Mouse (Mus musculus) liver, embryonic 15.5 days (tissue): ENCODE measurements around the gene Chrm3. TPM values are rescaled to one million over a fixed set of nuclear protein-coding genes. Genes with fewer than 3 reads are reported as not detected.

Source experiments
- ATAC-seq: fragments of 200-750 bp; cut with Nextera tagmentation; 2 replicates; pipeline ENCODE4 v1.8.0; 2017; ENCODE audit warnings: moderate number of reproducible peaks, mild to moderate bottlenecking, moderate library complexity; ENCODE audit not compliant: insufficient read depth
- H3K27ac ChIP-seq: fragments of 300-500 bp; sonication (generic); replicated peaks from 2 replicates; pipeline ENCODE4 v1.5.1; 2015; ENCODE audit warnings: mild to moderate bottlenecking, inconsistent platforms
- H3K27me3 ChIP-seq: fragments of 300-500 bp; sonication (generic); 2 replicates; pipeline ENCODE4 v1.6.1; 2015; ENCODE audit warnings: mild to moderate bottlenecking, inconsistent platforms
- H3K36me3 ChIP-seq: fragments of 300-500 bp; sonication (generic); replicated peaks from 2 replicates; pipeline ENCODE4 v1.6.1; 2015; ENCODE audit warnings: moderate library complexity, mild to moderate bottlenecking, inconsistent platforms
- H3K4me1 ChIP-seq: fragments of 300-500 bp; sonication (generic); replicated peaks from 2 replicates; pipeline ENCODE4 v1.6.1; 2015; ENCODE audit warnings: inconsistent platforms
- H3K4me2 ChIP-seq: fragments of 300-500 bp; sonication (generic); 2 replicates; pipeline ENCODE4 v1.6.1; 2015; ENCODE audit warnings: moderate library complexity, mild to moderate bottlenecking, inconsistent platforms
- H3K4me3 ChIP-seq: fragments of 300-500 bp; sonication (generic); replicated peaks from 2 replicates; pipeline ENCODE4 v1.5.1; 2015; ENCODE audit warnings: mild to moderate bottlenecking, inconsistent platforms
- H3K9ac ChIP-seq: fragments of 300-500 bp; sonication (generic); 2 replicates; pipeline ENCODE4 v1.6.1; 2015; ENCODE audit warnings: moderate library complexity, mild to moderate bottlenecking, inconsistent platforms
- H3K9me3 ChIP-seq: fragments of 300-500 bp; sonication (generic); replicated peaks from 2 replicates; pipeline ENCODE4 v1.6.1; 2016; ENCODE audit warnings: inconsistent platforms
- WGBS: fragments of 180-500 bp; shearing (Covaris S2); methylation state at CpG from one replicate; pipeline ENCODE4 v1.1.7; 2015; ENCODE audit warnings: mixed read lengths; ENCODE audit not compliant: insufficient replicate concordance; 5-methylcytosine and 5-hydroxymethylcytosine counted together
- polyA plus RNA-seq: library from polyadenylated mRNA; unstranded; fragments of >200 nt; fragmentation: Nextera tagmentation; extraction: Ambion mirVana; gene quantifications from 2 replicates; pipeline ENCODE4 v1.2.1, GENCODE M21; 2015

Gene Chrm3
- polyA plus RNA-seq, 1 experiment from 2014 or later, result not detected

DNA sequence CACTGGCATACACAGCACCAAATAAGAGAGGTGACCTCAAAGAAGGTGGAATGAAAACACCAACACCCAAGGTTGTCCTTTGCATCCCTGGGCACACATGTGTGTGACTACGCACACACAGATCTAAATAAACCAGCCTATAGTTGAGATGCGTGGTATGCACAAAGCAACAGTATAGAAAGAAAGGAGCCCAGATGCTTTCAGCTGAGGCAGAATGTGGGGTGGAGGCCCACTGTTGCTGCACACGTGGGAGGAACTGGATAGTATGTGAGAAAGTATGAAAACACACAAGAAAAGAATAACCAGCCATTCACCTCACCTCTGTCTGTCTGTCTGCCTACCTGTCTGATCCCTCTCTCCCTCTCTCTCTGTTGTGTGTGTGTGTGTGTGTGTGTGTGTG, 203.2 kb downstream of the Chrm3 start:
- Histone ChIP-seq H3K4me2 (no peak overlapping the region), H3K9ac (no peak overlapping the region), H3K36me3 (no peaks in the 10 kb centered on the region), H3K9me3 (no peaks in the 10 kb centered on the region), H3K27me3 (no peaks in the 10 kb centered on the region), H3K4me1 (no peaks in the 10 kb centered on the region), H3K4me3 (no peak overlapping the region), H3K27ac (no peak overlapping the region)
- ATAC-seq, result no peak
- 60% methylated on average over 3 of the region's 3 CpGs for WGBS

- H3K4me2 ChIP-seq, result no peak overlapping the region
- no peaks in the 10 kb centered on the region for H3K36me3 ChIP-seq
- H3K9ac ChIP-seq, result no peak overlapping the region
- H3K27ac ChIP-seq, result no peak overlapping the region
- no peaks in the 10 kb centered on the region for H3K4me1 ChIP-seq
- ATAC-seq, result no peak
- WGBS, result 69% methylated on average over 4 of the region's 4 CpGs
- H3K9me3 ChIP-seq, result no peaks in the 10 kb centered on the region
- H3K27me3 ChIP-seq, result no peaks in the 10 kb centered on the region
- H3K4me3 ChIP-seq, result no peak overlapping the region
These were observed 220.1 kb downstream of the Chrm3 start for GRCm38 (mm10) chr13:10140573-10140972.

DNA sequence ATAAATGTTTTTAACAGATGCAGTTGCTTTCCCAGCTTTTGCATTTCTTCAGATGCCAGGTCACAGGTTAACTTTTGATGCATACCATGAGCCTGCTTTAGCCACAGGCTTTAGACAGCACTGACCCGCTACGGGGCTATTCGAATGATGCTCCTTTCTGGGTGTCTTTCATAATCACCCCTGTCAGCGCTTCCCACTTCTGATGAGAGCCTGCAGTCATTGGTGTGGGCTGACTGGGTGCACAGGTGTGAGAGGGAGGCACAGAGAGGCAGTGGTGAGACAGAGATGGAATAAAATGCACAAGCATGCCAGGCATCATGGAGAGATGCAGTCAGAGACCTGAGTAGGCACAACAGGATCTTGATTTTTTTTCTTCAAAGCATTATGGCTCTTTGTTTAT, 221.8 kb downstream of the Chrm3 start:
- Histone ChIP-seq H3K4me3 (no peak overlapping the region), H3K36me3 (no peaks in the 10 kb centered on the region), H3K4me2 (no peak overlapping the region), H3K9ac (no peak overlapping the region), H3K4me1 (no peaks in the 10 kb centered on the region), H3K27ac (no peak overlapping the region), H3K27me3 (no peaks in the 10 kb centered on the region), H3K9me3 (no peaks in the 10 kb centered on the region)
- WGBS, result 80% methylated on average over 4 of the region's 4 CpGs
- no peak for ATAC-seq

DNA sequence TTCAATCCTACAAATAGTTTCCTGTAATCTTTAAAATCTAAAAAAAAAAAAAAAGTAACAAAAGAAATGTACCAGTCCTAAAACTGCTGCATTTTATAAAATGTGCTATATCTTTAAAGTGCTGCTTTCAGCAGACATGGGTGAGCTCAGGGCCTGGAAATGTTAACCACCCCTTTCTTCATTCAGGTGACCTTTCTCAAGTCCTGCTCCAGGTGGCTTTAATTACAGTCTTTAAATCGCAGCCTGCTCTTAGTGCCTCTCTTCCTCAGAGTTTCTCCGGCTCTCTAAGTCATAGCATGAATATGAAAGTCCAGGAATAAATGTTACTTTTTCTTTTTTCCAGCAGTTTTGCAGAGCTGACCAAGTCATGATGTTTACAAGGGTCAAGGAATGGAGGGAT, 229.6 kb downstream of the Chrm3 start:
- H3K36me3 ChIP-seq, result no peaks in the 10 kb centered on the region

GRCm38 (mm10) chr13:10112211-10112610, 248.4 kb downstream of the Chrm3 start:
- no peak overlapping the region for H3K4me2 ChIP-seq
- H3K27ac ChIP-seq, result no peak overlapping the region
- no peak overlapping the region for H3K4me3 ChIP-seq
- no peaks in the 10 kb centered on the region for H3K4me1 ChIP-seq
- no peak overlapping the region for H3K9ac ChIP-seq
- no peaks in the 10 kb centered on the region for H3K36me3 ChIP-seq
- H3K9me3 ChIP-seq, result no peaks in the 10 kb centered on the region
- ATAC-seq, result no peak
- WGBS, result 51% methylated on average over 2 of the region's 2 CpGs
- no peaks in the 10 kb centered on the region for H3K27me3 ChIP-seq

More for the DNA sequence above, 229.6 kb downstream of the Chrm3 start:
- ATAC-seq, result no peak
- Histone ChIP-seq H3K4me2 (no peak overlapping the region), H3K27ac (no peak overlapping the region), H3K4me3 (no peak overlapping the region), H3K4me1 (no peaks in the 10 kb centered on the region), H3K9me3 (no peaks in the 10 kb centered on the region), H3K27me3 (no peaks in the 10 kb centered on the region), H3K9ac (no peak overlapping the region)
- WGBS, result 54% methylated on average over 2 of the region's 2 CpGs

DNA sequence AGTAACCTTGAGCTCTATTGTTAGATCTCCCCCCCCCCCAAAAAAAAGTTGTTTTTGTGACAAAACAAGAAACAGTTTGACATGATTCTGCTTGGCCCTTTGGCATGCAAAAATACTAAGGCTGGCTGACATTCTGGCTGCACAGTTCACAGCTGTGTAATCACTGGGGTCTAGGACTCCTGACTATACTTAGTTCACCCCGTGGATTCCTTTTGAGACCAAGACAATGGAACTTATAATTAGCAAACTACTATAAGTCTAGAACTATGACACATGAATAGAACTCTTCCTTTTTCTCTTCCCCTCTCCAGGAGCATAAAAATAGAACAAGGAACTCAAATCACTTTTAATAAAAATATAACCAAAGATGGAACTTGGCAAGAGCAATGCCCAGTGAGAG, 251.1 kb downstream of the Chrm3 start:
- Histone ChIP-seq H3K4me3 (no peak overlapping the region), H3K9me3 (no peaks in the 10 kb centered on the region), H3K9ac (no peak overlapping the region), H3K27ac (no peak overlapping the region), H3K4me1 (no peaks in the 10 kb centered on the region), H3K4me2 (no peak overlapping the region), H3K27me3 (no peaks in the 10 kb centered on the region), H3K36me3 (no peaks in the 10 kb centered on the region)
- WGBS, result 24% methylated on average over 1 of the region's 1 CpGs
- no peak for ATAC-seq

- no peak overlapping the region for H3K9ac ChIP-seq
- H3K4me2 ChIP-seq, result no peak overlapping the region
- 44% methylated on average over 7 of the region's 7 CpGs for WGBS
- H3K9me3 ChIP-seq, result no peaks in the 10 kb centered on the region
- H3K27ac ChIP-seq, result no peak overlapping the region
- ATAC-seq, result no peak
- no peaks in the 10 kb centered on the region for H3K36me3 ChIP-seq
- H3K4me3 ChIP-seq, result no peak overlapping the region
- H3K4me1 ChIP-seq, result no peaks in the 10 kb centered on the region
- H3K27me3 ChIP-seq, result no peaks in the 10 kb centered on the region
These were observed 253.3 kb downstream of the Chrm3 start for GRCm38 (mm10) chr13:10107331-10107730.

- Histone ChIP-seq H3K27me3 (no peaks in the 10 kb centered on the region), H3K4me2 (no peak overlapping the region), H3K27ac (no peak overlapping the region), H3K9me3 (no peaks in the 10 kb centered on the region), H3K36me3 (no peaks in the 10 kb centered on the region), H3K9ac (no peak overlapping the region), H3K4me1 (no peaks in the 10 kb centered on the region), H3K4me3 (no peak overlapping the region)
- 67% methylated on average over 4 of the region's 4 CpGs for WGBS
- no peak for ATAC-seq
These were observed 269.9 kb downstream of the Chrm3 start for GRCm38 (mm10) chr13:10090778-10091177.

DNA sequence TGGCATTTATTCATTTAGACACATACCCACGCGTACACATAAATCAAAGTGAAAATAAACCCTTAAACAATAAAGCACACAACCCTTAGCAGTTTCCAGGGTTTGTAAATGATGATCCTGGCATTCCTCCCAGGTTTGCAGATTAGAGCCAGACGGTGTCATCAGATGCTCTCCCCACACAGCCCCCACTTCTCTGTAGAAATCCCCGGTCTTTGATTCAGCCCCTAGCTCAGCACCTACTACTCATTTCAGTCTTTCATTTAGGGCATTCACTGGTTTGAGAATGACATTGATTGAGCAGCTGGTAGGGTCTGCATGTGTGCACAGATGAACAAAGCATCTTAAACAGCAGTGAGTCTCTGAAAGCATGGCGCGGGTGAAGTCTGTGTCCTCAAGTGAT, 274.3 kb downstream of the Chrm3 start:
- H3K9me3 ChIP-seq, result no peaks in the 10 kb centered on the region
- 69% methylated on average over 6 of the region's 6 CpGs for WGBS

GRCm38 (mm10) chr13:10081896-10082426, 278.7 kb downstream of the Chrm3 start:
- WGBS, result 56% methylated on average over 6 of the region's 6 CpGs
- H3K27ac ChIP-seq, result no peak overlapping the region
- no peak overlapping the region for H3K9ac ChIP-seq
- no peak for ATAC-seq
- no peak overlapping the region for H3K4me3 ChIP-seq
- no peaks in the 10 kb centered on the region for H3K27me3 ChIP-seq
- H3K4me1 ChIP-seq, result no peaks in the 10 kb centered on the region
- H3K9me3 ChIP-seq, result no peaks in the 10 kb centered on the region
- H3K36me3 ChIP-seq, result no peaks in the 10 kb centered on the region
- no peak overlapping the region for H3K4me2 ChIP-seq

More for the DNA sequence above, 274.3 kb downstream of the Chrm3 start:
- Histone ChIP-seq H3K36me3 (no peaks in the 10 kb centered on the region), H3K9ac (no peak overlapping the region), H3K27ac (no peak overlapping the region), H3K4me3 (no peak overlapping the region), H3K4me1 (no peaks in the 10 kb centered on the region), H3K4me2 (no peak overlapping the region), H3K27me3 (no peaks in the 10 kb centered on the region)
- ATAC-seq, result no peak

DNA sequence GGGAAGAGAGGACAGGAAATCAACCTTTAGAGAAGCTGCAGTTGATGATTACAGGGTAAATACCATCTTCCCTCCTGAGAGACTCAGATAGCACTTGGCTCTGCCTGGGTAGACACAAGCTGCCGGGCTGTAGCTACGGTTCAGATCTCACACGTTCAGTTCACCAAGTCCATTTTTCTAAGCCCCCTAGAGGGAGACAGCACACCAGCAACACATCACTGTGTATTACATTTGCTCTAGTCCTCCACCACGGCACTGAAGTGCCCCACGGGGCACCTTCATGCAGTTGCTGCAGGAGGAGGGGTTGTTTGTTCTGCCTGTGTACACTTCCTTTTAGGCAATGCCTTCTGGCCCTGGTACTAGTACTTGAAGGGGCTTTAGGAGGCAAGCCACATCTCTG, 289.5 kb downstream of the Chrm3 start:
- H3K9ac ChIP-seq, result no peak overlapping the region
- no peaks in the 10 kb centered on the region for H3K4me1 ChIP-seq
- ATAC-seq, result no peak
- H3K4me2 ChIP-seq, result no peak overlapping the region
- H3K27ac ChIP-seq, result no peak overlapping the region
- 23% methylated on average over 5 of the region's 5 CpGs for WGBS
- H3K27me3 ChIP-seq, result no peaks in the 10 kb centered on the region
- H3K9me3 ChIP-seq, result no peaks in the 10 kb centered on the region
- no peak overlapping the region for H3K4me3 ChIP-seq
- H3K36me3 ChIP-seq, result no peaks in the 10 kb centered on the region

DNA sequence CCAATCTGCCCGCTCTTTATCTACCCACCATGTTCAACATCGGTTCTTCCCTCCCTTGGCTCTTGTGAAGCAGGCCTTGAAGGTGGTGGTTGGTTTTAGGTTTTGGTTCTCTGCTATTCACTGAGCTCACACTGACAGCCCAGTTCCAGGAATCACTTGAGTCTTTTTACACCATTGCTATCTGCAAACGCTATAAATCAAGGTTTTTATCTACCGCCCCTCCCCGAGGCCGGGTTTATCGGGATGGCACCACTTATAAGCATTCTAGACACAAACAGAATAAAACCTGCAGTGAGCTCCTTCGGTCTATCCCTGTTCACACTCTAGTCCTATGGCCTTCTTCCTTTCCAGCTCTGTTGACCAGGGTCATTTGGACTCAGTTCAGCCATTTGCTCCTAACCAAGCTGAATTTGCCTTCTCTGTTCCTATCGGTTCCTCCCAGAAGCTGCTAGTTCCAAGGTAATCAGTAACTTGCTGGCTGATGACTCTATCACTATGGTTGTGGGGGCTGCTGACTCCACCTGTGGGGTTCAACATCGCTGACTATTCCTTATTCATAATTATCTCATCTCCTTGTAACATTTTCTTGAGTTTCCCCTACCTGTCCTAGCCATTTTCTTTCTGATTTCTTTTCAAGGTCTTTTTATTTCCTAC, 291.6 kb downstream of the Chrm3 start:
- Histone ChIP-seq H3K27me3 (no peaks in the 10 kb centered on the region), H3K27ac (no peak overlapping the region), H3K9ac (no peak overlapping the region), H3K4me2 (no peak overlapping the region), H3K9me3 (no peaks in the 10 kb centered on the region), H3K36me3 (no peaks in the 10 kb centered on the region), H3K4me3 (no peak overlapping the region), H3K4me1 (no peaks in the 10 kb centered on the region)
- 64% methylated on average over 10 of the region's 10 CpGs for WGBS
- ATAC-seq, result no peak
